Mouse (Mus musculus) kidney, embryonic 16.5 days (tissue): ENCODE data around the gene Atad1. TPM values are rescaled to one million over a fixed set of nuclear protein-coding genes. Genes with fewer than 3 reads are reported as not detected.

Experiments
- ATAC-seq: fragments of 200-750 bp; cut with Nextera tagmentation; 2 replicates; pipeline ENCODE4 v1.8.0; 2017; ENCODE audit warnings: moderate TSS enrichment; ENCODE audit not compliant: low FRiP score, low TSS enrichment
- H3K27ac ChIP-seq: fragments of 300-500 bp; sonication (generic); 2 replicates; pipeline ENCODE4 v1.5.1; 2014; ENCODE audit warnings: low read length
- H3K27me3 ChIP-seq: fragments of 300-500 bp; sonication (generic); 2 replicates; pipeline ENCODE4 v1.6.1; 2014; ENCODE audit warnings: low read length, control low read depth, mixed read lengths; ENCODE audit not compliant: insufficient read depth
- H3K36me3 ChIP-seq: fragments of 300-500 bp; sonication (generic); 2 replicates; pipeline ENCODE4 v1.6.1; 2014; ENCODE audit warnings: low read length, control low read depth, mixed read lengths; ENCODE audit not compliant: insufficient read depth
- H3K4me1 ChIP-seq: fragments of 300-500 bp; sonication (generic); 2 replicates; pipeline ENCODE4 v1.6.1; 2014; ENCODE audit warnings: low read length, control low read depth, mixed read lengths; ENCODE audit not compliant: insufficient read depth
- H3K4me2 ChIP-seq: fragments of 300-500 bp; sonication (generic); replicated peaks from 2 replicates; pipeline ENCODE4 v1.6.1; 2014; ENCODE audit warnings: low read depth, low read length
- H3K4me3 ChIP-seq: fragments of 300-500 bp; sonication (generic); 2 replicates; pipeline ENCODE4 v1.5.1; 2014; ENCODE audit warnings: mild to moderate bottlenecking, low read length
- H3K9ac ChIP-seq: fragments of 300-500 bp; sonication (generic); replicated peaks from 2 replicates; pipeline ENCODE4 v1.6.1; 2014; ENCODE audit warnings: low read length
- H3K9me3 ChIP-seq: fragments of 300-500 bp; sonication (generic); 2 replicates; pipeline ENCODE4 v1.6.1; 2016; ENCODE audit warnings: low read length, control low read depth
- WGBS: fragments of 180-500 bp; shearing (Covaris S2); extraction: QIAGEN DNeasy Blood & Tissue Kit; methylation state at CpG from one replicate; pipeline ENCODE4 v1.1.7; 2014; 5-methylcytosine and 5-hydroxymethylcytosine counted together
- polyA plus RNA-seq: library from polyadenylated mRNA; unstranded; fragments of >200 nt; fragmentation: Nextera tagmentation; extraction: Ambion mirVana; gene quantifications from 2 replicates; pipeline ENCODE4 v1.2.1, GENCODE M21; 2015

The Atad1 gene
- polyA plus RNA-seq, 1 experiment from 2014 or later: 90.3 TPM

GRCm38 (mm10) chr19:32717590-32717989 lies 22.0 kb downstream of the Atad1 start:
- no peak for ATAC-seq
- 53% methylated on average over 3 of the region's 3 CpGs for WGBS

GRCm38 (mm10) chr19:32715681-32716080 lies 23.9 kb downstream of the Atad1 start:
- no peak overlapping the region for H3K4me3 ChIP-seq
- peaks cover 4% of the 10 kb centered on the region; the same call in 1 of the 2 replicates for H3K9me3 ChIP-seq
- peaks cover 17% of the 10 kb centered on the region for H3K4me1 ChIP-seq
- no peak overlapping the region for H3K9ac ChIP-seq
- no peak overlapping the region for H3K27ac ChIP-seq
- no peaks in the 10 kb centered on the region for H3K27me3 ChIP-seq
- H3K36me3 ChIP-seq: no peaks in the 10 kb centered on the region
- H3K4me2 ChIP-seq: no peak overlapping the region
- ATAC-seq: no peak

More at GRCm38 (mm10) chr19:32717590-32717989, 22.0 kb downstream of the Atad1 start:
- Histone ChIP-seq H3K9ac (no peak overlapping the region), H3K4me3 (no peak overlapping the region), H3K27me3 (no peaks in the 10 kb centered on the region), H3K4me2 (no peak overlapping the region), H3K4me1 (peaks cover 8% of the 10 kb centered on the region; the same call in 1 of the 2 replicates), H3K9me3 (peaks cover 4% of the 10 kb centered on the region; the same call in 1 of the 2 replicates), H3K27ac (no peak overlapping the region), H3K36me3 (no peaks in the 10 kb centered on the region)

GRCm38 (mm10) chr19:32715201-32715600 lies 24.4 kb downstream of the Atad1 start:
- Histone ChIP-seq H3K36me3 (no peaks in the 10 kb centered on the region), H3K27me3 (no peaks in the 10 kb centered on the region), H3K9ac (no peak overlapping the region), H3K4me2 (no peak overlapping the region), H3K4me1 (peaks cover 20% of the 10 kb centered on the region), H3K27ac (no peak overlapping the region), H3K9me3 (peaks cover 4% of the 10 kb centered on the region; the same call in 1 of the 2 replicates), H3K4me3 (no peak overlapping the region)
- no peak for ATAC-seq
- 4% methylated on average over 3 of the region's 3 CpGs for WGBS

DNA sequence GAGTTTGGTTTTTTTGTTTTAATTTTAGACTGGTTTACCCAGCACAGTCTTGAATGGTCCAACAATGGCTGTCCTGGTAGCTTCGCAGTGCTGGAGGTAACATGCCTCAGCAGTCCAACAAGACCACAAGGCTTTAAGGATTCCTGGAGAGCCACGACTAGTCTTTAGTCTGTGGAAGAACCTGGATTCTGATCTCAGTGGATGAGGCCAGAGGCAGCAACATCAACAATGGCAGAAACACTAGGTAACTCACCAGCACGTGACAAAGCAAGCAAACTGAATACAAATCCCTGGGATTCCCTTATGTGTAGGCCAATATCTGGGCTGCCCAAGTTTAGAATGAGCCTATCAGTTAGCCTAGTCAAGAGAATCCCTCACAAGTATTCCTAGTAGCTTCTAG lies 26.1 kb downstream of the Atad1 start:
- no peak overlapping the region for H3K4me3 ChIP-seq
- no peak overlapping the region; the same call in 1 of the 2 replicates for H3K4me2 ChIP-seq
- 73% methylated on average over 3 of the region's 3 CpGs for WGBS
- no peak overlapping the region; the same call in 1 of the 2 replicates for H3K27ac ChIP-seq
- H3K4me1 ChIP-seq: peaks cover 20% of the 10 kb centered on the region
- no peak overlapping the region for H3K9ac ChIP-seq
- no peaks in the 10 kb centered on the region for H3K36me3 ChIP-seq
- H3K9me3 ChIP-seq: no peaks in the 10 kb centered on the region
- H3K27me3 ChIP-seq: no peaks in the 10 kb centered on the region
- no peak for ATAC-seq

- no peaks in the 10 kb centered on the region for H3K9me3 ChIP-seq
- H3K4me2 ChIP-seq: peak overlapping the region; percentile 84
- peak overlapping the region; percentile 95 for H3K9ac ChIP-seq
- WGBS: under 1% methylated on average over 11 of the region's 11 CpGs
- peak overlapping the region; percentile 93 for H3K27ac ChIP-seq
- peaks cover 20% of the 10 kb centered on the region for H3K4me1 ChIP-seq
- peak; percentile 92 for ATAC-seq
- H3K4me3 ChIP-seq: peak overlapping the region; percentile 96
- no peaks in the 10 kb centered on the region for H3K27me3 ChIP-seq
- no peaks in the 10 kb centered on the region for H3K36me3 ChIP-seq
These were observed 27.0 kb downstream of the Atad1 start for GRCm38 (mm10) chr19:32712588-32713042.

DNA sequence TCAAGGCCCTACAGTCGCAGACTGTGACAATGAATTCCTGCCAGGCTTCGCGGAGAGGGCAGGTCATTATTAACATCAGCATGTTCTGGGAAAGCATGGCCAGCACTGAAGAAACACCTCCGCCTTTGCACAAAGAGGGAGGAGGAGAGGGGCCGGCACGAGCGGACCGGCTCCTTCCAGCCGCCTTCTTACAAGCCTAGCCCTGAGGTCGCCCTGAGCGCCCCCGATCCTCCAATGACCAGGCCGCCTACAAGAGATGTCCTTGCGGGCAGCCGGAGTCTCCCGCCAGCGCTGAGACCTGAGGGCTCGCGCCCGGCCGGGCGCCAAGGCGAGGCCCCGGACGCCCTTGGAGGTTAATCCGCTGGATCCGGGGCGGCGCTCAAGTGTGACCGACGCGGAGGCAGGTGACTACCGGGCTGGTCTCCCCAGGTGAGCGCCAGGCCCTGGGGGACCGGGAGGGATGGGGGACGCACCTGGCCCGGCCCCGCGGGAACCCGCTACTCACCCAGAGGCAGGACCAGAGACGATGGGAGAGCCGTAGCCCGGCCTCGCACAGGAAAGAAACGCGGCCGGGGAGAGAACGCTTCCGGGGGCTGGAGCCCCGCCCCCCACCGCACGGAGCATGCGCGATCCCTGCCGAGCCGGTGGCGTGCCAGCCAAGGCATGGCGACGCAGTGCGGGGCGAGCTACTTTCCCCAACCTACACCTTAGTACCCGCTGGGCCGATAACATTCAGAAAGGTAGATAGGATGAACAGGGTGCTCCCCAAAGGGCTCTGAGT lies 27.6 kb downstream of the Atad1 start:
- peak; percentile 95 for ATAC-seq
- Histone ChIP-seq H3K27me3 (no peaks in the 10 kb centered on the region), H3K36me3 (no peaks in the 10 kb centered on the region), H3K4me2 (peak overlapping the region; percentile 84), H3K4me1 (peaks cover 20% of the 10 kb centered on the region), H3K9me3 (no peaks in the 10 kb centered on the region), H3K4me3 (peak overlapping the region; percentile 96), H3K27ac (peak overlapping the region; percentile 93), H3K9ac (peak overlapping the region; percentile 95)
- under 1% methylated on average over 61 of the region's 63 CpGs for WGBS

DNA sequence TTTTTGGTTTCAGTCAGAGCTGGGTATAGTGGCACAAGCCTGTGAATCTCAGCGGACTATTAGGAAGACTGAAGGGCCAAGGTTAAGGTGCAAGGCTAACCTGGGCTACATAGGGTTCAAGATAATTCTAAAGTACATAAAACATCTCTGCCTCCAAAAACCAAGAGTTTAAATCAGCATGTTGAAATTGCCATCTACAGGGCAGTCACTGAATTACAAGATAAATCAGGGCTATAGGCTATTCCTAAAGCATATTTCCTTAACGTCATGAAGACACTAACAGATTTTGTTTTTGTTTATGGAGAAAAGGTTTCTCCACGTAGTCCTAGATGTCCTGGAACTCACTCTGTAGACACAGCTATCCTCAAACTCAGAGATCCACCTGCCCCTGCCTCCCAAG lies 29.3 kb downstream of the Atad1 start:
- Histone ChIP-seq H3K27me3 (no peaks in the 10 kb centered on the region), H3K36me3 (peaks cover 10% of the 10 kb centered on the region; the same call in 1 of the 2 replicates), H3K9me3 (no peaks in the 10 kb centered on the region), H3K4me3 (no peak overlapping the region), H3K4me2 (0 out of 2 replicates have a peak overlapping the region, but pooled peaks have one; percentile 84), H3K9ac (no peak overlapping the region), H3K4me1 (peaks cover 20% of the 10 kb centered on the region), H3K27ac (no peak overlapping the region)
- no peak for ATAC-seq
- 52% methylated on average over 3 of the region's 3 CpGs for WGBS

GRCm38 (mm10) chr19:32708996-32709395 lies 30.6 kb downstream of the Atad1 start:
- no peaks in the 10 kb centered on the region for H3K27me3 ChIP-seq
- no peak overlapping the region for H3K9ac ChIP-seq
- no peak for ATAC-seq
- peaks cover 20% of the 10 kb centered on the region for H3K36me3 ChIP-seq
- H3K9me3 ChIP-seq: no peaks in the 10 kb centered on the region
- no peak overlapping the region for H3K4me2 ChIP-seq
- 97% methylated on average over 5 of the region's 5 CpGs for WGBS
- peaks cover 20% of the 10 kb centered on the region for H3K4me1 ChIP-seq
- no peak overlapping the region for H3K27ac ChIP-seq
- H3K4me3 ChIP-seq: no peak overlapping the region

- Histone ChIP-seq H3K9me3 (no peaks in the 10 kb centered on the region), H3K36me3 (peaks cover 40% of the 10 kb centered on the region), H3K27me3 (no peaks in the 10 kb centered on the region), H3K9ac (no peak overlapping the region), H3K27ac (no peak overlapping the region), H3K4me3 (no peak overlapping the region), H3K4me2 (no peak overlapping the region), H3K4me1 (no peaks in the 10 kb centered on the region)
- WGBS: 84% methylated on average over 3 of the region's 3 CpGs
- ATAC-seq: no peak
These were observed 37.4 kb downstream of the Atad1 start for GRCm38 (mm10) chr19:32702191-32702590.

DNA sequence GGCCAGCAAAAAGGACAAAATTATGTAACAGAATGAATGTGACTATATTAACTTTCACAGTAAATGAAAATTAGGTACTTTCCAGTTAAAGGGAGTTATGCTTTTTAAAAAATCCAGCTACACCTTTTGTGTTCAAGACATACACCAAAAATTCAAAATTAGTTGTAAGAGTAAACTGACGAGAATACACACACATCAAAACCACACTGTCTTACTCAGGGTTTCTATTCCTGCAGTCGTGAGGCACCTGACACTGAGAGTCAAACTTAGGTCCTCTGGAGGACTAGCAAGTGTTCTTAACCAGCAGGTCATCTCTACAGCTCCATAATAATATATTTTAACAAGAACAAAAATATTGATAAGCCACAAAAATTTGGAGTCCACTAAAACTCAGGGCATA lies 42.9 kb downstream of the Atad1 start:
- Histone ChIP-seq H3K27me3 (no peaks in the 10 kb centered on the region), H3K36me3 (peaks cover 49% of the 10 kb centered on the region), H3K27ac (no peak overlapping the region), H3K4me2 (no peak overlapping the region), H3K4me1 (no peaks in the 10 kb centered on the region), H3K9ac (no peak overlapping the region), H3K4me3 (no peak overlapping the region), H3K9me3 (no peaks in the 10 kb centered on the region)
- 89% methylated on average over 2 of the region's 2 CpGs for WGBS
- ATAC-seq: no peak
